Mouse (Mus musculus) lung, postnatal 10 days (tissue): Measurements from ENCODE around the gene Milr1.
"Not testable (repeated sequence)": the region's sequence is repeated elsewhere in the genome, so short reads cannot be mapped to it uniquely, and the experiment has no call there.

Experiments used
- DNase-seq: peaks from one replicate; pipeline ENCODE4 v3.0.0; 2021

Milr1 gene

GRCm38 (mm10) chr11:106778132-106778531 is 27.1 kb downstream of the Milr1 start:
- DNase-seq = no peak

- DNase-seq = no peak
Measured at GRCm38 (mm10) chr11:106778589-106779387, 27.8 kb downstream of the Milr1 start.

- DNase-seq = peak; percentile 93
Measured at GRCm38 (mm10) chr11:106779388-106780088, 28.5 kb downstream of the Milr1 start, which contains the start of gene Polg2. Gene Polg2, minus strand, starts transcription at chr11:106779537.

- no peak for DNase-seq
Measured at GRCm38 (mm10) chr11:106780089-106780425, 29.0 kb downstream of the Milr1 start.

GRCm38 (mm10) chr11:106780590-106781220 is 29.7 kb downstream of the Milr1 start:
- no peak for DNase-seq

- not testable (repeated sequence) for DNase-seq
Measured at GRCm38 (mm10) chr11:106782271-106782670, 31.2 kb downstream of the Milr1 start.

GRCm38 (mm10) chr11:106782841-106783764 is 32.1 kb downstream of the Milr1 start:
- DNase-seq = no peak

- no peak for DNase-seq
Measured at GRCm38 (mm10) chr11:106784476-106784875, 33.5 kb downstream of the Milr1 start.

- no peak for DNase-seq
Measured at GRCm38 (mm10) chr11:106785043-106785442, 34.0 kb downstream of the Milr1 start.

- peak; percentile 94 for DNase-seq
Measured at GRCm38 (mm10) chr11:106787131-106788025, 36.4 kb downstream of the Milr1 start.

GRCm38 (mm10) chr11:106788026-106788774 is 37.2 kb downstream of the Milr1 start:
- DNase-seq = peak; percentile 98

- peak; percentile 99 for DNase-seq
Measured at GRCm38 (mm10) chr11:106788775-106789459, 37.9 kb downstream of the Milr1 start, which contains the start of the genes Ddx5 and Cep95. Gene Ddx5, minus strand, starts transcription at chr11:106789185. Gene Cep95, plus strand, starts transcription at chr11:106789252.

GRCm38 (mm10) chr11:106789649-106790048 is 38.6 kb downstream of the Milr1 start:
- no peak for DNase-seq

- DNase-seq = no peak
Measured at GRCm38 (mm10) chr11:106793846-106794245, 42.8 kb downstream of the Milr1 start.

GRCm38 (mm10) chr11:106795679-106796078 is 44.7 kb downstream of the Milr1 start:
- DNase-seq = peak; percentile 44

- DNase-seq = no peak
Measured at GRCm38 (mm10) chr11:106802069-106802627, 51.1 kb downstream of the Milr1 start.

- not testable (repeated sequence) for DNase-seq
Measured at GRCm38 (mm10) chr11:106807442-106807841, 56.4 kb downstream of the Milr1 start.

GRCm38 (mm10) chr11:106812410-106813136 is 61.5 kb downstream of the Milr1 start:
- DNase-seq = no peak
